Mouse (Mus musculus) CD4-positive, CD25-positive, alpha-beta regulatory T cell, adult 4 months (primary cell): ENCODE results near the gene Crmp1. TPM values are rescaled to one million over a fixed set of nuclear protein-coding genes. Genes with fewer than 3 reads are reported as not detected.

ENCODE experiments used
- ATAC-seq: one replicate; pipeline ENCODE4 v1.8.0; 2017
- polyA plus RNA-seq, 2 experiments: library from polyadenylated mRNA; unstranded; fragments of 100-300 nt; shearing (Covaris generic); gene quantifications; one replicate each; pipeline ENCODE4 v1.2.1; 2017

The Crmp1 gene
- polyA plus RNA-seq, 2 experiments from 2014 or later = 10.1 to 13.9 TPM

GRCm38 (mm10) chr5:37312980-37313722, 71.4 kb downstream of the Crmp1 start:
- ATAC-seq = no peak

GRCm38 (mm10) chr5:37318715-37319114, 77.0 kb downstream of the Crmp1 start:
- ATAC-seq = no peak

GRCm38 (mm10) chr5:37320174-37320573, 78.4 kb downstream of the Crmp1 start:
- ATAC-seq = no peak

GRCm38 (mm10) chr5:37320761-37321160, 79.0 kb downstream of the Crmp1 start:
- ATAC-seq = no peak

GRCm38 (mm10) chr5:37326675-37327074, 84.9 kb downstream of the Crmp1 start:
- ATAC-seq = no peak

GRCm38 (mm10) chr5:37330449-37331132, 88.9 kb downstream of the Crmp1 start:
- no peak for ATAC-seq

- ATAC-seq = no peak
Measured at GRCm38 (mm10) chr5:37331133-37331505, 89.4 kb downstream of the Crmp1 start.

- ATAC-seq = no peak
Measured at GRCm38 (mm10) chr5:37332066-37332465, 90.3 kb downstream of the Crmp1 start.

GRCm38 (mm10) chr5:37335061-37335460, 93.3 kb downstream of the Crmp1 start:
- ATAC-seq = no peak

GRCm38 (mm10) chr5:37336485-37337105, 94.9 kb downstream of the Crmp1 start, which contains the start of gene Evc:
Gene Evc, minus strand, starts transcription at chr5:37336894.
- no peak for ATAC-seq

GRCm38 (mm10) chr5:37337696-37338095, 96.0 kb downstream of the Crmp1 start:
- no peak for ATAC-seq

- ATAC-seq = no peak
Measured at GRCm38 (mm10) chr5:37338288-37338687, 96.5 kb downstream of the Crmp1 start, which contains the start of gene Evc2. Gene Evc2, plus strand, starts transcription at chr5:37338499.

Other genes starting within 250 kb of the Crmp1 start
- gene Gm1043, start 156.6 kb upstream of the Crmp1 start, polyA plus RNA-seq = 1 to 10 TPM; 2.4 to 4.2 TPM
- not detected for gene Evc, start 95.0 kb downstream of the Crmp1 start, polyA plus RNA-seq
- not detected for gene Evc2, start 96.6 kb downstream of the Crmp1 start, polyA plus RNA-seq